Mouse (Mus musculus) spleen, adult 2 months (tissue): ENCODE measurements around the gene Atp8b5. TPM values are rescaled to one million over a fixed set of nuclear protein-coding genes. Genes with fewer than 3 reads are reported as not detected.

Source experiments
- DNase-seq, 2 experiments: peaks; one replicate each; pipeline versions ENCODE4 v3.0.0 to v3.0.0-alpha.2; 2012 to 2021; ENCODE audit warnings: low spot score in 2 of 2, low read depth in 1 of 2
- H3K27ac ChIP-seq: fragments of 200-500 bp; 2 replicates; pipeline ENCODE4 v1.5.1; 2012; ENCODE audit warnings: low read length, inconsistent platforms; ENCODE audit not compliant: insufficient read depth
- H3K27me3 ChIP-seq: fragments of 200-500 bp; 2 replicates; pipeline ENCODE4 v1.6.1; 2012; ENCODE audit warnings: mild to moderate bottlenecking, moderate library complexity, low read length, inconsistent platforms; ENCODE audit not compliant: control insufficient read depth, insufficient read depth
- H3K36me3 ChIP-seq: fragments of 200-500 bp; 2 replicates; pipeline ENCODE4 v1.6.1; 2012; ENCODE audit warnings: mild to moderate bottlenecking, low read length, inconsistent platforms; ENCODE audit not compliant: control insufficient read depth, insufficient read depth
- H3K4me1 ChIP-seq: fragments of 200-500 bp; 2 replicates; pipeline ENCODE4 v1.6.1; 2011; ENCODE audit warnings: inconsistent platforms; ENCODE audit not compliant: control insufficient read depth, insufficient read depth, insufficient read length
- H3K4me3 ChIP-seq: fragments of 200-500 bp; 2 replicates; pipeline ENCODE4 v1.5.1; 2011; ENCODE audit warnings: mild to moderate bottlenecking, inconsistent platforms; ENCODE audit not compliant: insufficient read depth, insufficient read length; ENCODE audit errors: extremely low read depth
- CTCF ChIP-seq: fragments of 200-500 bp; IDR thresholded peaks from 2 replicates; pipeline ENCODE4 v1.5.1; 2011; ENCODE audit warnings: mild to moderate bottlenecking, inconsistent platforms; ENCODE audit not compliant: insufficient read depth, insufficient read length, insufficient replicate concordance; ENCODE audit errors: extremely low read depth
- POLR2A ChIP-seq: fragments of 200-500 bp; IDR thresholded peaks from 2 replicates; pipeline ENCODE4 v1.6.1; 2011; ENCODE audit warnings: low read depth, low read length, inconsistent platforms
- WGBS: fragments of 180-500 bp; shearing (Covaris S2); methylation state at CpG from one replicate; pipeline ENCODE4 v1.1.7; 2018; 5-methylcytosine and 5-hydroxymethylcytosine counted together
- polyA plus RNA-seq: library from polyadenylated mRNA; depleted of rRNA; stranded (reverse); fragments of >200 nt; gene quantifications from 2 replicates; pipeline ENCODE4 v1.2.3, GENCODE M21; 2012

Atp8b5 gene
- polyA plus RNA-seq, 1 experiment, result 0.06 TPM

DNA sequence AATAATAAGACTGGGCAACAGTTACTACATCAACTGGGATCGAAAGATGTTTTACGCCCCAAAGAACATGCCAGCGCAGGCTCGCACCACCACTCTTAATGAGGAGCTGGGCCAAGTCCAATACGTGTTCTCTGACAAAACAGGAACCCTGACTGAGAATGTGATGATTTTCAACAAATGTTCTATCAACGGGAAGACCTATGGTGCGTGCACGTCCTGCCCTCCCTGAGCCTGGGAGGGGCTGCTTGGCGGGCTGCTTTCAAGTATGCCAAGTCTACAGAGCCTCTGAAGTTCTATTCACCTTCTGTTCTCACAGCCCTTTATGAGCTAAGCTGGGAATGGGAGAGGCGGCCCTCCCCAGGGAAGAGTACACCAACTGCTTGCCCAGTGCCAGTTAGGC lies 75.5 kb downstream of the Atp8b5 start:
- H3K4me1 ChIP-seq, result no peaks in the 10 kb centered on the region
- H3K27ac ChIP-seq, result no peak overlapping the region
- no peak for TF ChIP-seq CTCF
- no peak for TF ChIP-seq POLR2A
- no peaks in the 10 kb centered on the region for H3K36me3 ChIP-seq
- H3K4me3 ChIP-seq, result no peak overlapping the region
- 90% methylated on average over 10 of the region's 10 CpGs for WGBS
- no peaks in the 10 kb centered on the region for H3K27me3 ChIP-seq
- no peak for DNase-seq

DNA sequence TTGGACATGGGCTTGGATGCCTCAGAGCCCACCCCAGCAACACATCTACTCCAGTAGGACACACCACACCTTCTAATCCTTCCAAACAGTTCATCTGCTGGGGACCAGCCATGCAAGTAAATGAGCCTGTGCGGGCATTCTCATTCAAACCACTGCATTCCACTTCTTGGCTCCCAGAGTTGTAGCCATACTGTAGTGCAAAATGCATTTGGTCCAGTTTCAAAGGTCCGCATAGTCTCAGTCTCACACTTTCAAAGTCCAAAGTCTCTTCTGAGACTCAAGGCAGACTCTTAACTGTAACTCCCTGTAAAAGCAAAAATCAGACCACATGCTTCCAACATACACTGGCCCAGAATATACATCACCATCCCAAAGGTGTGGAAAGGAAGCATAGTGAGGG lies 78.0 kb downstream of the Atp8b5 start:
- Histone ChIP-seq H3K4me1 (no peaks in the 10 kb centered on the region), H3K27ac (no peak overlapping the region), H3K27me3 (no peaks in the 10 kb centered on the region), H3K4me3 (no peak overlapping the region), H3K36me3 (no peaks in the 10 kb centered on the region)
- no peak for TF ChIP-seq CTCF
- no peak for TF ChIP-seq POLR2A
- 79% methylated on average over 2 of the region's 2 CpGs for WGBS
- no peak for DNase-seq

DNA sequence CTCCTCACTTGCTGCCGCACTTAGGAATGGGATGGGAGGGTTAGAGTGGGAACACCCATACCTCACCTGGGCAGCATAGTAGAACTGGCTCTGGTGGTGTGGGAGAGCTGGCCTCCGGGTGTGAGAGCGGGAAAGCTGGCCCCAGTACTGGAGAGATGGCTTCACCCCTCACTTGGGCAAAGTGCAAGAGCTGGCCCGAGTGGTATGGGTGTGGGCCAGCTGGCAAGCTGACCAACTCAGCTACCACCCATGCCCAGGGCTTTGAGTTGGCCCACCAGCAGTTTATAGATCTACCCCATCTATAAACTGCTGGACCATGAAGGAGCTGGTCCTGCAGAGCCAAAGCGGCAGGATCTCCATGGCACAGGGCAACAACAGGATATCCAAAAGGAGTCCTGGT lies 82.2 kb downstream of the Atp8b5 start:
- Histone ChIP-seq H3K27ac (no peak overlapping the region), H3K36me3 (no peaks in the 10 kb centered on the region), H3K4me3 (no peak overlapping the region), H3K4me1 (no peaks in the 10 kb centered on the region), H3K27me3 (no peaks in the 10 kb centered on the region)
- no peak for DNase-seq
- TF ChIP-seq CTCF (no peak), POLR2A (no peak)
- 95% methylated on average over 5 of the region's 5 CpGs for WGBS

DNA sequence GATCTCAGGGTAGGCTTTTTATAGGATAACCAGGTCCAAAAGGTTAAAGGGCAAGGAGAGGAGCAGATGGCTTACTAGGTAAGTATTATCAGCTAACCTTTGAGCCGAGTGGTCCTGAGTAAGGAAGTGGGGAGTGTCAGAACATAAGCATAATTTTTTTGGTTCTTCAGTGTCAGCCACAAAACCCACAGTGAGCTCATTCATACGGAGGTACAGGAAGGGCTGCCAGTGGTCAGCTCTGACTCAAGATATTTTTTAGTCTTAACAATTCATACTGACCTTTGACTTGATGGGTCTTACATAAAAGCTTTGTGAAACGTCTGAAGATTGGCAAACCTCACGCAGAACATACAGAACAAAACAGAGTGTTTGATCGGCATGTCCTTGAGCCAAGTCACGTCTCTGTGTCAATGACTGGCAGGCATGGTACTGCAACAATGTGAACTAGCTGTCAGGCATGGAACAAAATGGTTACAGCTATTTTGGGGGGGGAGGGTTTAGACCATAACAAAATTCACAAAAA lies 83.1 kb downstream of the Atp8b5 start:
- no peak overlapping the region for H3K27ac ChIP-seq
- no peaks in the 10 kb centered on the region for H3K36me3 ChIP-seq
- WGBS, result 53% methylated on average over 6 of the region's 6 CpGs
- H3K27me3 ChIP-seq, result no peaks in the 10 kb centered on the region
- no peaks in the 10 kb centered on the region for H3K4me1 ChIP-seq
- H3K4me3 ChIP-seq, result no peak overlapping the region
- no peak for TF ChIP-seq CTCF
- no peak for TF ChIP-seq POLR2A
- DNase-seq, result no peak

DNA sequence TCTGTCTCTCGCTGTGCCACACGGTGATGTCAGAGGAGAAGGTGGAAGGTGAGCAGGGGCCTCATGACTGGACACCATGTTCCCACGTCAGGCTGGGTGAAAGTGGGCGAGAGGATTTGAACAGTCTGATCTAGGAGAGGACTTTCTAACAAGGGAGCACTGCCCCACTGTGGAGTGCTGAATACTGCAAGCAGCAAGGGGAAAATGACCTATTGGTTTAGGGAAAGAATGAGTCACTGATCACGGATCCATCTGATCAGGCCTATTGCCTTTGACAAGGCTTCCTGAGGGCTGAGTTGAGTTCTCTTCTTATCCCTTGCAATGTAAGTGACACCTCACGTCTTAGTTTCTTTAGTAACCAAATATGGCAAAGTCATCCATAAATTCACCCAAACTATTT lies 86.7 kb downstream of the Atp8b5 start:
- no peaks in the 10 kb centered on the region for H3K36me3 ChIP-seq
- H3K4me1 ChIP-seq, result no peaks in the 10 kb centered on the region
- DNase-seq, result no peak
- H3K27me3 ChIP-seq, result no peaks in the 10 kb centered on the region
- TF ChIP-seq POLR2A (no peak), CTCF (no peak)
- H3K4me3 ChIP-seq, result no peak overlapping the region
- no peak overlapping the region for H3K27ac ChIP-seq
- 88% methylated on average over 6 of the region's 6 CpGs for WGBS

DNA sequence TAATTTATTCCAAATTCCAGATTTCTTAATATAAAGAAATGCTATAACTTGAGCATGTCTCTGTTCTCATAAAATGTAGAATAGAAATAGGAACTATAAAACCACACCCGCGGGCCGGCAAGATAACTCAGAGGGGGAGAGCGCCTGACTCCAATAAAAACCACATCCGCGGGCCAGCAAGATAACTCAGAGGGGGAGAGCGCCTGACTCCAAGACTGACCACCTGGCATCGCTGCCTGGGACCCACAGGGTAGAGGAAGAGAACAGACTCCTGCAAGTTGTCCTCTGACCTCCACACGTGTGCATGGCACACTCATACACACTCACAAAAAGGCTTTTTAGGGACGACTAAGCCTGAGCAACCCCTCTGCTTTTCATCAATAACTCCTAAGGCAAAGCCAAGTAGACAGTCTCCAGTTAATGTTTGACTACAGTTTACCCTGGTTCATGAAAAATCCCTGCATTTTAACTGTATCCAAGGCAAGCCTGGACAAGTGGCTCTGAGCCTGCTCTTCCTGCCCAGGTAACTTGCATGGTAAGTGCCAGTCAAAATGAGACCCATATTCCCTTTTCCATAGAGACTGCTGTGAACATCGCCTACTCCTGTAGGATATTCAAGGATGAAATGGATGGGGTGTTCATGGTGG lies 98.1 kb downstream of the Atp8b5 start:
- no peaks in the 10 kb centered on the region for H3K36me3 ChIP-seq
- H3K27ac ChIP-seq, result no peak overlapping the region
- H3K4me1 ChIP-seq, result no peaks in the 10 kb centered on the region
- no peak overlapping the region for H3K4me3 ChIP-seq
- DNase-seq, result no peak
- 40% methylated on average over 11 of the region's 11 CpGs for WGBS
- H3K27me3 ChIP-seq, result no peaks in the 10 kb centered on the region
- TF ChIP-seq CTCF (no peak), POLR2A (no peak)

DNA sequence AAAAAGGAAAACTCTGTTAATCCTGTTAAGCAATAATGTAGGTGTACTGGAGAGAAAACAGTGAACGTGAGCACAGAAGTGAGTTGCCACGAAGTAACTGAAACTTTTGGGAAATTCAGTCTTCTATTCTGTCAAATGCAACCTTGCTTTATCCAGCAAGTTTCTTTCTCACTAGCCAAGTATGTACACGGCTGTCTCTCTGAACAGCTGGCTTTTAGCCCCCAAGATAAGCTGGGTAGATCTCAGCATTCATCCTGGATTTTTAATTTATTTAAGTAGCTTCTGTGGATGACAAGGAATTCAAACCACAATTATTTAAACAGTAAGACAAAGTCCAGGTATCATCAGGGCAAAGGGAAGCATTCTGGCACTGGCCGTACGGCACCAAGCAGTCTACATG lies 100.3 kb downstream of the Atp8b5 start:
- TF ChIP-seq CTCF, result no peak
- TF ChIP-seq POLR2A, result no peak
- DNase-seq, result no peak
- Histone ChIP-seq H3K4me1 (no peaks in the 10 kb centered on the region), H3K27me3 (no peaks in the 10 kb centered on the region), H3K27ac (no peak overlapping the region), H3K36me3 (no peaks in the 10 kb centered on the region), H3K4me3 (no peak overlapping the region)
- WGBS, result 82% methylated on average over 5 of the region's 5 CpGs
